Mouse (Mus musculus): ENCODE results near the gene Gltpd2. TPM values are rescaled to one million over a fixed set of nuclear protein-coding genes. Genes with fewer than 3 reads are reported as not detected.

Gene Gltpd2
- polyA plus RNA-seq, 1 experiment: not detected

- no peaks in the 10 kb centered on the region for H3K27me3 ChIP-seq (ENCODE audit: control insufficient read depth, insufficient read depth, insufficient read length)
- H3K4me2 ChIP-seq (ENCODE audit: low read depth): no peak overlapping the region
- no peak overlapping the region for H3ac ChIP-seq (ENCODE audit: control insufficient read depth, insufficient read length)
- no peak for TF ChIP-seq E2F4 (IDR thresholded peaks at IDR 0.05; ENCODE audit: insufficient read depth)
- TF ChIP-seq MYOG (IDR thresholded peaks at IDR 0.05; ENCODE audit: control insufficient read depth in 1 of 3, insufficient read depth in 1 of 3, insufficient read length in 2 of 3, low read depth in 2 of 3): no peak
- TF ChIP-seq POLR2A (IDR thresholded peaks at IDR 0.05; ENCODE audit: insufficient read length, low read depth): no peak
- no peak for TF ChIP-seq SRF (IDR thresholded peaks at IDR 0.05; ENCODE audit: control insufficient read depth, insufficient read length, low read depth)
- no peak for TF ChIP-seq MYOD1 (IDR thresholded peaks at IDR 0.05; ENCODE audit: control insufficient read depth in 1 of 3, insufficient read length in 2 of 3, low read depth in 2 of 3)
- TF ChIP-seq MAX (IDR thresholded peaks at IDR 0.05; ENCODE audit: low read depth): no peak
- no peak for TF ChIP-seq TCF3 (IDR thresholded peaks at IDR 0.05; ENCODE audit: insufficient read length, low read depth)
- no peak for TF ChIP-seq USF1 (IDR thresholded peaks at IDR 0.05; ENCODE audit: low read depth)
- TF ChIP-seq TCF12 (IDR thresholded peaks at IDR 0.05; ENCODE audit: insufficient read depth, poor library complexity, severe bottlenecking): no peak
- no peak for TF ChIP-seq REST (IDR thresholded peaks at IDR 0.05; ENCODE audit: insufficient read depth, insufficient read length)
- TF ChIP-seq CEBPB (IDR thresholded peaks at IDR 0.05; ENCODE audit: insufficient read depth, poor library complexity, severe bottlenecking): no peak
- TF ChIP-seq POLR2AphosphoS2 (IDR thresholded peaks at IDR 0.05; ENCODE audit: insufficient read length, low read depth): no peak
- no peaks in the 10 kb centered on the region for H3K36me3 ChIP-seq (ENCODE audit: control insufficient read depth, insufficient read depth)
- H3K79me2 ChIP-seq (ENCODE audit: control insufficient read depth, insufficient read depth): no peaks in the 10 kb centered on the region
- no peak overlapping the region for H3K4me3 ChIP-seq
These were observed 33.5 kb upstream of the Gltpd2 start for GRCm38 (mm10) chr11:70485498-70485897.

DNA sequence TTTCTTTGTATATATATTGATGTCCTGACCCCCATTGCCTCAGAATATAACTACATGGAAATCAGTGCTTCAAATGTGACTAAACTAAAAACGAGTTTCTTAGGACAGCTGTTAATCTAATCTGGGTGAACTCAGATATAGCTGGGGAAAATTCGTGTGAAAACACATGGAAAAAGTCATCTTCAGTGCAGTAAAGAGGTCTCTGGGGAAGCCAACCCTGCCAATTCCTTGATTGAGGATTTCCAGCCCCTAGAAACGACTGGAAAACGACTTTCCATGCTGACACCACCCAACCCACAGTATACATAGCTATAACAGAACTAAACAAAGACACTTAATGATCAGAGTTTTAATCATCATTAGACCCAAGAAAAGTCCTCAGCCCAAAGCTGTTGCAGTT is 31.2 kb upstream of the Gltpd2 start:
- no peak overlapping the region for H3K4me3 ChIP-seq
- no peak for TF ChIP-seq CEBPB (IDR thresholded peaks at IDR 0.05; ENCODE audit: insufficient read depth, poor library complexity, severe bottlenecking)
- no peak overlapping the region for H3ac ChIP-seq (ENCODE audit: control insufficient read depth, insufficient read length)
- H3K4me2 ChIP-seq (ENCODE audit: low read depth): no peak overlapping the region
- no peaks in the 10 kb centered on the region for H3K36me3 ChIP-seq (ENCODE audit: control insufficient read depth, insufficient read depth)
- no peaks in the 10 kb centered on the region for H3K27me3 ChIP-seq (ENCODE audit: control insufficient read depth, insufficient read depth, insufficient read length)
- no peaks in the 10 kb centered on the region for H3K79me2 ChIP-seq (ENCODE audit: control insufficient read depth, insufficient read depth)

DNA sequence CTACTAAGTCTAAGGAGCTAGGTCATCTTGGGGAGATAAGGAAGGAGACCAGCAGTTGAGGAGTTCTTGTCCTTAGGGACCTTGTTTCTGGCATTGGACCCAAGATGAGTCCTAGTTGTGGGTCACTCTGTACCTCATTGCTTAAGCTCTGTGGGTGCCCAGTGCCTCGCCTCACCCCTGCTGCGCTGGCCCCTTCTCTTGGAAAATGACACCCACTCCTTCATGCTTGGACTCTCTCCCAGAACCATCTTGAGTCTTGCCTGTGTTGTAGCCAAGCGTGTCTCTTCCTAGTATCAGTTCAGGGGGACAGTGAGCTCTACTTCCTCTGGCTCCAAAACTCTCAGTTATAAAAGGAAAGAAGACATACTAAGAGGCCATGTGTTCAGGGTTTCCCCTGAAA is 29.9 kb upstream of the Gltpd2 start:
- TF ChIP-seq TCF3 (IDR thresholded peaks at IDR 0.05; ENCODE audit: insufficient read length, low read depth): no peak
- TF ChIP-seq E2F4 (IDR thresholded peaks at IDR 0.05; ENCODE audit: insufficient read depth): no peak
- TF ChIP-seq MYOD1 (IDR thresholded peaks at IDR 0.05; ENCODE audit: control insufficient read depth in 1 of 3, insufficient read length in 2 of 3, low read depth in 2 of 3): no peak
- TF ChIP-seq POLR2AphosphoS2 (IDR thresholded peaks at IDR 0.05; ENCODE audit: insufficient read length, low read depth): no peak
- no peak for TF ChIP-seq MAX (IDR thresholded peaks at IDR 0.05; ENCODE audit: low read depth)
- no peak for TF ChIP-seq REST (IDR thresholded peaks at IDR 0.05; ENCODE audit: insufficient read depth, insufficient read length)
- TF ChIP-seq POLR2A (IDR thresholded peaks at IDR 0.05; ENCODE audit: insufficient read length, low read depth): no peak
- no peak for TF ChIP-seq SRF (IDR thresholded peaks at IDR 0.05; ENCODE audit: control insufficient read depth, insufficient read length, low read depth)
- no peak for TF ChIP-seq MYOG (IDR thresholded peaks at IDR 0.05; ENCODE audit: control insufficient read depth in 1 of 3, insufficient read depth in 1 of 3, insufficient read length in 2 of 3, low read depth in 2 of 3)
- no peak for TF ChIP-seq TCF12 (IDR thresholded peaks at IDR 0.05; ENCODE audit: insufficient read depth, poor library complexity, severe bottlenecking)
- no peak overlapping the region for H3ac ChIP-seq (ENCODE audit: control insufficient read depth, insufficient read length)
- H3K4me2 ChIP-seq (ENCODE audit: low read depth): no peak overlapping the region

DNA sequence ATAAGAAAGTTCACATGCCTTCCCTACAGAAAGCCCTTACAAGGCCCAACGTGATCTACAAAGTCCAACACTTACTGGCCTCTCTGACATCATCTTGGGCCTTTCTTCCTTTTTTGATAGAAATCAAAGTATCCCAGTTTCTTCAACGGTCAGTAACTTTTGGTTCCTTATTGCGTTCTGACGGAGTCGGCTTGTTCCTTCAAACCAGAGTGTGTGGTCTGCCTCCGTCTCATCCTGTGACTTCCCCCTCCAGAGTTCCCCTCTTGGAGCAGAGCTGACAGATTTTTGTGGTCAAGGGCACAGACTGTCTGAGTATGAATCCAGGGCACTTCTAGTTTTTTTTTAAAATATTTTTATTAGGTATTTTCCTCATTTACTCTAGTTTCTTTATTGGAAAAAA is 29.3 kb upstream of the Gltpd2 start:
- Histone ChIP-seq H3K79me2 (ENCODE audit: control insufficient read depth, insufficient read depth) (no peaks in the 10 kb centered on the region), H3K4me2 (ENCODE audit: low read depth) (no peak overlapping the region), H3K27me3 (ENCODE audit: control insufficient read depth, insufficient read depth, insufficient read length) (no peaks in the 10 kb centered on the region), H3ac (ENCODE audit: control insufficient read depth, insufficient read length) (no peak overlapping the region), H3K36me3 (ENCODE audit: control insufficient read depth, insufficient read depth) (no peaks in the 10 kb centered on the region), H3K4me3 (no peak overlapping the region)
- TF ChIP-seq REST (IDR thresholded peaks at IDR 0.05; ENCODE audit: insufficient read depth, insufficient read length) (no peak), E2F4 (IDR thresholded peaks at IDR 0.05; ENCODE audit: insufficient read depth) (no peak), POLR2A (IDR thresholded peaks at IDR 0.05; ENCODE audit: insufficient read length, low read depth) (no peak), POLR2AphosphoS2 (IDR thresholded peaks at IDR 0.05; ENCODE audit: insufficient read length, low read depth) (no peak)

More for the DNA sequence above, 29.9 kb upstream of the Gltpd2 start:
- Histone ChIP-seq H3K79me2 (ENCODE audit: control insufficient read depth, insufficient read depth) (no peaks in the 10 kb centered on the region), H3K36me3 (ENCODE audit: control insufficient read depth, insufficient read depth) (no peaks in the 10 kb centered on the region), H3K4me3 (no peak overlapping the region), H3K27me3 (ENCODE audit: control insufficient read depth, insufficient read depth, insufficient read length) (no peaks in the 10 kb centered on the region)

GRCm38 (mm10) chr11:70499566-70500475 is 19.2 kb upstream of the Gltpd2 start:
- peaks cover 18% of the 10 kb centered on the region for H3K27me3 ChIP-seq (ENCODE audit: control insufficient read depth, insufficient read depth, insufficient read length)
- no peak overlapping the region for H3K4me3 ChIP-seq
- no peak overlapping the region for H3ac ChIP-seq (ENCODE audit: control insufficient read depth, insufficient read length)
- no peak overlapping the region for H3K4me2 ChIP-seq (ENCODE audit: low read depth)
- H3K36me3 ChIP-seq (ENCODE audit: control insufficient read depth, insufficient read depth): no peaks in the 10 kb centered on the region
- no peaks in the 10 kb centered on the region for H3K79me2 ChIP-seq (ENCODE audit: control insufficient read depth, insufficient read depth)
- TF ChIP-seq TCF3 (IDR thresholded peaks at IDR 0.05; ENCODE audit: insufficient read length, low read depth): no peak
- no peak for TF ChIP-seq USF1 (IDR thresholded peaks at IDR 0.05; ENCODE audit: low read depth)
- no peak for TF ChIP-seq E2F4 (IDR thresholded peaks at IDR 0.05; ENCODE audit: insufficient read depth)
- TF ChIP-seq POLR2AphosphoS2 (IDR thresholded peaks at IDR 0.05; ENCODE audit: insufficient read length, low read depth): no peak
- TF ChIP-seq POLR2A (IDR thresholded peaks at IDR 0.05; ENCODE audit: insufficient read length, low read depth): no peak
- TF ChIP-seq CEBPB (IDR thresholded peaks at IDR 0.05; ENCODE audit: insufficient read depth, poor library complexity, severe bottlenecking): no peak
- TF ChIP-seq MYOG (IDR thresholded peaks at IDR 0.05; ENCODE audit: control insufficient read depth in 1 of 3, insufficient read depth in 1 of 3, insufficient read length in 2 of 3, low read depth in 2 of 3): no peak
- no peak for TF ChIP-seq MAX (IDR thresholded peaks at IDR 0.05; ENCODE audit: low read depth)
- no peak for TF ChIP-seq REST (IDR thresholded peaks at IDR 0.05; ENCODE audit: insufficient read depth, insufficient read length)
- TF ChIP-seq MYOD1 (IDR thresholded peaks at IDR 0.05; ENCODE audit: control insufficient read depth in 1 of 3, insufficient read length in 2 of 3, low read depth in 2 of 3): no peak
- no peak for TF ChIP-seq SRF (IDR thresholded peaks at IDR 0.05; ENCODE audit: control insufficient read depth, insufficient read length, low read depth)
- no peak for TF ChIP-seq TCF12 (IDR thresholded peaks at IDR 0.05; ENCODE audit: insufficient read depth, poor library complexity, severe bottlenecking)

All from myocyte (in vitro differentiated cells).